Mouse (Mus musculus): ENCODE measurements at regions not wholly inside any gene's neighbourhood (a gene's known extent, or its start where the extent isn't known, plus 50 kb on each side); places are given as distances from the start of the nearest gene placed in this dataset.

DNA sequence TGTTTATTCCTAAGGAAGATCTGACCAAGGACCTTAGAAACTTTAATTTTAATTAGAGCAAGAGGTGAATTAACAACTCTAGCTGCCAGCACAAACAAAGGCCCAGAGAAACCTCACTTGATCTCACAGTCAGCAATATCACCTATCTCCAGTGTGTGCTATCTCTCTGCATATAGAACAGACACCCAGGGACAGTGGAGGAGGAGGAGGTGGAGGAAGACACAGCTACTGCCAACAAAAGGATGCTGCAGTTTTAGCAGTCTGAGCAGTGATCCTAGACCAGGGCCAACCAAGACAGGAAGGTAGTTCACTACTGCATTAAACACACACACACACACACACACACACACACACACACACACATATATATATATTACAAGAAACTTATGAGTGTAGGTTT is 153.5 kb upstream of the Trhde start:
- no peak for TF ChIP-seq NELFE (IDR thresholded peaks at IDR 0.05; ENCODE audit: low read depth, low read length)
- no peak for TF ChIP-seq MYC (IDR thresholded peaks at IDR 0.05; ENCODE audit: low read depth, low read length)
- TF ChIP-seq SMC3 (IDR thresholded peaks at IDR 0.05; ENCODE audit: low read depth, low read length) = no peak

All from CH12.LX (cell line).